Mouse (Mus musculus) yolk sac, embryonic 10.5 days (tissue): ENCODE measurements around the gene Scfd2.
A peak's percentile ranks its signal among the peaks of the same experiment; 100 is the strongest.

Experiments used
- DNase-seq: peaks from one replicate; pipeline ENCODE4 v3.0.0-alpha.2; 2017; ENCODE audit warnings: low spot score

The Scfd2 gene

DNA sequence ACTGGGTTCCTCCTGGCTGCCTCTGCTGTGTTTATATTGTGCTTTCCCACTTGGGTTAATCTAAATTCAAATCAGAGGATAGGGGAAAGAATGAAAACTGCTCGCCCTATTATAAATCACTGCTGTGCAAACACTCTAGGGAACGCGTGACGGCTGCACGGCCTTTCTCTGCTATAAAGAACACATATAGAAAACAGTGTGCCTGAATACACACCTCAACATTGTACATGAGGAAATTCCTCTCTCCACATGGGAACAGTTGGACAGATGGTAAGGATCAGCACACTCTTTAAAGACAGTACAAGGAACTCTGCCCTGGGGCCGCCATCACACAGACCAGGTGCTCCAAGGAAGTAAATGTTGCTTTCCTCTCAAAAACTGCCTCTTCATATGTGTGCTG, 166.2 kb downstream of the Scfd2 start:
- no peak for DNase-seq

DNA sequence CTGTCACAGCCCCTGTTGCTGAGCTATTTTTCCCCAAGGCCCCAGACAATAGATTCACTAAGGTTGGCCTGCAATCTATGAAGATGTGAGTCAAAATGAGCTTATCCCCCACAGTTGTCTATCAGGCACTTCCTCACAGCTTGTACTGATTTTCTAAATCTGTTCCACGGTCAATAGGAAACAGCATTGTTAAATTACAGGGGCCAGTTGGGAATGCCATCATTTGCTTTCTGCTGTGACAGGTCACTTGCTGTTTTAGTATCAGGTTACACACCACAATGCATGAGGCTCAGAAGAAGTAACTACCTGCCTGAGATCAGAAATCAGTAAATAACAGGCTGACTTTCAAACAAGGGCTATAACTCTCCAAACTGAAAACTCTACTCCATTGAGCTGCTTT, 168.3 kb downstream of the Scfd2 start:
- DNase-seq, result no peak

DNA sequence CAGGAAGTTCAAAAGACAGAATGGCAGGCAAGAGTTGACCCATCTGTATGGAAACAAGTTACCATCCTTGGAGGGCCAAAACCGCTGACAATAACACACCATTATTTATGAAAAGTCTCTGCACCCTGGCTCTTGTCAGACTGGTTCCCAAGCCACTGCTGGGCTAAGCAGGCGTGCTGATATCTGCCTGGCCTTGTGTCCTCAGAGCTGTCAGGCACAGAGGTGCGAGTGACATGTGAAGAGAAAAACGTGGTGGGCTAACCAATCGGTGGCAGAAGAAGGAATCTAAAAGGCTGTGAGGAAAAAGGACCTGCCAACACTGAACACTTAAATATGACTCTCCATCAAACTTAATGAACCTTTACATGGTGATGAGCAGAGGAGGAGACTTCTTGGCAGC, 170.0 kb downstream of the Scfd2 start:
- no peak for DNase-seq

DNA sequence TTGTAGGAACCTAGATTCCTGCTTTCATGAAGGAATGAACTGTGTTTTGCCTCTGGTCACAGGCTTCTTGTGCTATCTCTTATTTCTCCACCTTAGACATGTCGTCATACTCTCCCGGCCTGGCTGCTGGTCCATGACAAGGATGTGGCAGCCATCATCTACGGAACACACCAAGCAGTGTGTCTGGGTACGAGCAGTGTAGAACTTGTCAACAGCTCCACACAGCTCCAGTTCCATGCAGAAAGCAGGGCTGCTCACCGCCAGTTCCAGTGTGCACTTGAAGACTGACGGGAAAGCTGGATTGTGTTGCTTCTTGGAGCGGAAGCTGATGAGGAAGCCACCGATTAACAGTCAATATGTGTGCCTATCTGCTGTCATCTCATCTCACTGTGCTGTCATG, 173.5 kb downstream of the Scfd2 start:
- no peak for DNase-seq

DNA sequence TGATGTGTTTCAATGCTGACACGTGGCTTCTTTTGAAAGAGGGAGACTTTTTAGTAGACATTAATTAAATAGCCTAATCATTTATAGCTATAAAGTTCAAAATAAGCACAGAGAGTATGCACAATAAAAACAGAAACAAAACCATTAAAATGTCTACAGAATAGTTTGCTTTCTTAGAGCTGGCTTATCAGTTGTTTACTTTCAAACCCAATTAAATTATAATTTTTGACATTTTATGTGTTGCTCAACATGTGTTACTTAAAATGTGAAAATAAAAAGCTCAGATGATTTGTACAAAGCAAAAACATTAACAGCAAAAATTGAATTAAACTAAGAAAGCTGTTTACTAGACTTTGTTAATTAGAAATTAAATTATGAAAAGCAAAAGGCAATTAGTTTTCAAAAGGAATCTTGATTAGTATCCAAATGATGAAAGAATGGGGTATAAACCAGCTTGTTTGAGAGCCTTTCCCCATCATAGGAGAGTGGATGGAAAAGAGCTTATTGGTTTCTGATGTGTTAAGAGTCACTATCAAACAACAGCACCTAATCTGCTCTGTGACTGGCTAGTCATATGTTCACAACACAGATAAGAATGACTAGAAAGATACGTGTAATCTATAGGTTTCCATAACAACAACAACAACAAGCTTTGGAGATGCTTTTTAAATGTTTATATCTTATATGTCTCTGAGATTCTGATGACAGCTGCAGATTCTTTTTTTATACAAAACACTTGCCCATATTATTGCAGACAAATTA, 176.0 kb downstream of the Scfd2 start:
- DNase-seq, result no peak

DNA sequence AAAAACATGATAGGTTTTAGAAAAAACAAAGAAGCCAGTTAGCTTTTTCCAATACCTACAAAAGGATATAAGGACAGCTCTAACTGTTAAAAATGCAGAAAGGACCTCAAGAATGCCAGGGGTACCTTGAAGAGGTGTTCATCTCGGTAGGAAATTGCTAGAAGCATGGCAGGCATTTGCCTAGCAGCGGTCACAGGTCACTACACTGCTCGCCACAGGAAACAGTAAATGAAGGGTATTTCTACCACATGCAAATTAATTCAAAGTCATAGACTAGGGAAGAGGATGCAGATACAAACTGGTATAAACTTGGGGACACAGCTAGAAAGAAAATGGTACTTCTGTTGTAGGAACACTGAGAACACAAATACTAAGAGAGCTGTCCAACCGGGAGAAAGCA, 180.7 kb downstream of the Scfd2 start:
- no peak for DNase-seq

DNA sequence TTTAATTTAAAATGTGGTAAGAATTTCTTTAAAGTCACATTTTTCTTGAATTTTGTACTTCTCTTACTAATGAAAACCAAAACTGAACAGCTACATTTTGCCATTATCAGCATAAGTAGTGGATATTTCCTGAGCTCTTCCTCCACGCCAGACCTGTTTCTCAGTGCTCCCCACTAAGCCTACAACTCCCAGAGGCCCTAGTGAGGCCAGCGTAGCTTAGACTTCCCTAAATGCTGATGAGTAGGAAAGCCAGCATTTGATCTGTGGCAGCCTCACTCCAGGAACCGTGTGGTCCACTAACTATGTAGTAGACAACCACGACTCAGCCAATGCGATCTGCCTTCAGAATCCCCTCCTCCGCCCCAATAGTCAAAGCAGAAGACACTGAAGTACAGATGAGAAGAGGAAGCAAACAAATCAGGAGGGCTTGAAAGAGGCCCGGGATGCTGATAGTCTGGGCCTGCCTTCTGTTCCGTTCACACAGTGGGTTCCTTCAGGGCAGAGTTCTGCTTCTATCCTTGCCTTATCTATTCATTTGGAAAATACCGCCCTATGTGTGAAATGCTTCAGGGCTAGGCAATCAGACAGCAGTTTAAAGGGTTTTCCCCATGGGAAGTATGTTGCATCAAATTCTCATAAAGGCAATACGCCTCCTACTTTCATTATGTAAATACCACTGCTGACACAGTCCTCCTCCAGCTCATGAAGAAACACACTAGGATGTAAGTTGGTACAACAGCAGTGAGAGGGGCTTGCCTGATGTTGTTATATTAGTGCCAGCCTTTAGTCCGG, 183.3 kb downstream of the Scfd2 start:
- DNase-seq, result no peak

DNA sequence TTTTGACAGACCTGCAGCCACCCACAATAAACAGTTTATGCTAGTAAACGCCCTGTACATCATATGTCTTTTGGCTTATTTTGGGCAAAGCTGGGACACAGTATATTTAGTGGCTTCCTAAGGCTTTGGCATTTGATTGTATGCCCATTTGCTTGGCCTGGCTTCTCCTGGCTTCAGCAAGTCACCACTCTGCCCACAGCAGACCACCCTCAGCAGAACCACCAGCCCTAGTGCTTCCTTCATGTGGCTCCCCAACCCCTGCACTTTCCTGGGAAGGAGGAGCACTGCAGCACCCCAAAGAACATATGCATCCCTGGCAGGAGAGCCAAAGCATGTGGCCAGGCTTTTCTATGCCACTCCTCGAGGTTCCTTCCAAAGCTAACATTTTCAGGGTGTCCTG, 188.5 kb downstream of the Scfd2 start:
- DNase-seq, result no peak

DNA sequence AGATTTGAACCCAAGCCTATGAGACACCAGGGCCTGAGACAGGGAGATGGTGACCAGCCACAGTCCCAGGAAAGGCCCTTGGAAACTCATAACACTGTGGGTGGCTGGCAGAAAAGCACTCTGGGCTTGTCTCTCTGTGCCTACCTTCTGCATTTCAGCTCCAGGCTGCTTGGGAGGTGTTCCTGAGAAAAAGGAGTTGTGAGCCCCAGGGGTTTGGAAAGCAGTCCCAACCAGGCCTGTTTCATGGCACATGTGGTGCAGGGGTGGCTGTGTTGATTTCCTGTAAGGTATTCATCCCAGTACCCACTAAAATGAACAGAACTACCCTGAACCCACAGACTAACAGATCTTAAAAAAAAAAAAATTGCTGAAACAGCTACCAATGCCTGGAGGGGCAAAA, 189.0 kb downstream of the Scfd2 start:
- DNase-seq, result no peak

DNA sequence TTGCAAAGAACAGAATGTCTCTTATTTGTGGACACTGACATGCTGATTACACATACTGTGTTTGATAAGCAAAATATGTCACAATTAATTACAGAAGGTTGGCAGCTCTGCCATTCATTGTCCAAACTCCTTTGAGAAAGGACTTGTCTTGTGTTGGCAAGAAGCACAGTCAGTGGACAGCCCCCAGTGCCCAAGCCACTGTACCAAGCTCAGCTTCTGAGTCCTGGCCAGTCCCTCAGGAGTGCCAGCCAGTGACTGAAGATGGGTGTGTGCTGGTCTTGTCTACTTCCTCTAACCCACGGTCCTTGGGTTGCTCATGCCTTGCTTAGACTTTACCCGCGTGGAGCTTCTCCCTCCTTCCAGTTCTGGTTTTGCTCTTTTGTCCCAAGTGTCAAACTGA, 194.1 kb downstream of the Scfd2 start:
- DNase-seq, result no peak

DNA sequence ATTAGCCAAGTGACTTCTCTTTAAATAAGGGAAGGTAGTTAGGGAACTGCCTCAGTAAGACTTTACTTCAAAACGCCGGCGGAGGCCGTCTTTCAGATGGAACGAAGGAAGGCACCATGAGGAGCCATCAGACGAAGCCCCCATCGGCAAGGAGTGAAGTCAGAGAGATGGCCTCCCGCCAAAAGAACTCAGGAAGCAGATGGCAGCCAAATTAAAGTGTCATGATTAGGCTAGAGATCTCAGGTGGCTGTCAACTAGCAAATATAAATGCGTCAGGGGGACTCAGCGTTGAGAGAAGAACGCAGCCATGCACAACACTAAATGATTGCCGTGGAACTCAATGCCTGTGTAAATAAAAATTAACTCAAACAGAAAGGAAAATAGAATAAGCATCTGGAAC, 194.8 kb downstream of the Scfd2 start:
- DNase-seq, result no peak

DNA sequence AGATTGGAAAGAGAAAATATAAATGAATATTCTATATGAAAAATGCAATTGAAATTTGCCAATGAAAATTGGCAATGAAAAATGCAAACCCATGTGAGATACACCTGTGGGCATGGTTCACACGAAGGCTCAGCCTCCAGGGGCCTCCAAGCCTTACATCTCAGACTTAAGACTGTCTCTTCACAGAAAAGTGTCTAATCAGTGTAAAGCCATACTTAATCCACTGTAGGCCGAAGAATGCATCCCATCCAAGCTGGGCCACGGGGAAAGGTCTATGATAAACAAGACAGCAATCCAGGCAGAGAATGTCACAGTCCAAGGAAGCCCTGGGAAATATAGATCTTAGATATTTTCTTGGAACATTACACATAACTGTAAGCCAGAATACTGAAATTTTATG, 198.3 kb downstream of the Scfd2 start:
- no peak for DNase-seq

DNA sequence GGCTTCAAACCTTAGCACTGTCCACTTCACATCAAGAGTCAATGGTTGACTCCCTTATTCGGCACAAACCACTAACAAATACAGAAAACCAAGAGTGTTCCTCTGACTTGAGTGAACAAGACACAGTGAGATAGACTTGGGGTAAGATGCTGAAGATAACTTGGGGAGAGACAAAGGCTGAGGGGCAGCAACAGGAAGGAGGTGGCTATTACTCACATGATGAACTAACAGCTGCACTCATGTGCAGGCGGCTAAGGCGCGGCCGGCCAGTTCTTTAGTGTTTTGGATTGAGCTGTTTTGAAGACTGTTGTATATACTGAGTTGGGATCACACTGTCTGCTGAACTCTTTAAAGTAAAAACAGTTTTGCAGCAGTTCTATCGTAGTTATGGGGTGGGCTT, 205.3 kb downstream of the Scfd2 start:
- DNase-seq, result no peak

DNA sequence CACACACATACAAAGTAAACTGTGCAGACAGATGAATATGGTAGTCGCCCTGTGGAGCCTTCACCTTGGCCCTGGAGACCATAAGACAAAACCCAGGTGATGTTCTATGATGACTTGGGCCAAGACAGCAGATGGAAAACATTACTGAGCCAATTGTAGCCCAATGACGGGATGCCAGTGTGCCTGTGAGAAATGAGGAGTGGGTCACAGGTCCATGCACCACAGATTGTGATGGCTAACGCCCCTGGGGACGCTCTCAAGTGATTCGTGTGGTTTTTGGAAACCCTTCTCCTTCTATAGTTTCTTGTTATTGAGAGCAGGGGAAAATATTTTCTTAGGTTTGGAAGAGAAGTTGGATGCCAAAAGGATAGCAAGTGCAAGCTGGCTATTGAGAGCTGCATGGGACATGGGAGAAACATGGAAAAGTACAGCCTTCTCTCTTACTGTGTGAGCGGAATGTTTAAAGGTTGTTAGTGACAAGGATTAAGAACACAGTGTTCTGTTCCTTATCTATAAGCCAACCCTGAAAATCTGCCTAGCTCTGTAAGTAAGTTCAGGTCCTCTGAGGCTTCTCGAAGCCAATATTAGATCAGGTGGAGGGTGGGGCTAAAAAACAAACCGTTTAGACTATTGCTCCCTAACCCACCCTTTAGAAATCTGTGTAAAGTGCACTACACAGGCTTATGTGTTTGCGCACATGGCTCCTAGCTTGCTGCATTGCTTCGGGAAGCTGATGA, 210.4 kb downstream of the Scfd2 start:
- no peak for DNase-seq

DNA sequence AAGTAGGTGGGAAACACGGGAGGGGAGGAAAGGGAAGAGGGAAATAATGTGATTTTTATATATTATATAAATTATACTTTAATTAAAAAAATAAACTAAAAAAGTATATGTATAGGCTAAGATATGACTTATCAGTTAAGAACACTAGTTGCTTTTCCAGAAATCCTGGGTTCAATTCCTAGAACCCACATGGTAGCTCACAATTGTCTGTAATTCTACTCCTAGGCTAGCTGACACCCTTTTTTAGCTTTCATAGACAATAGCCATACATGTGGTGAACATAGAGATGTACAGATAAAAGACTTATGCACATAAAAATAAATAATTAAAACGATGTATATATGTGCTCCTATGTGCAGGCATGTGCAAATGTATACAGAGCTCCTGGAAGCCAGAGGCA, 212.0 kb downstream of the Scfd2 start:
- no peak for DNase-seq

DNA sequence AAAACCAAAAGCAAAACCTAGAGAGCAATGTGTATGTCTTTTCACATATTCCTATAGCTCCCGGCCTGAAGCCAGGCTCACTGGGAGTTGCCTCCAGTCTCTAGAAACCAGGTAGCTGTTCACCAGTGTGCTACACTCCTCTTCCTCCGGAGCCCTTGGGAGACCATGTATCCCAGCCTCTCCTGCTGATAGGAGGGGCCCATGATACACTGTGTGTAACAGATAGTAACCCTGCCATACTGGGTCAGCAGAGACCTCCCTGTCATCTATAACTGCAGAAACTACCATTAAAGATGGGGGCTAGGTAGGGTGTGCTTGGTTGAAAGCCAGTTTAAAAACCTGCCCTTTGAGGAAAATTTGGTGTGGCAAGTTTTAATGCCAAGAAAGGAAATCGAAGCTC, 214.4 kb downstream of the Scfd2 start:
- DNase-seq, result no peak

DNA sequence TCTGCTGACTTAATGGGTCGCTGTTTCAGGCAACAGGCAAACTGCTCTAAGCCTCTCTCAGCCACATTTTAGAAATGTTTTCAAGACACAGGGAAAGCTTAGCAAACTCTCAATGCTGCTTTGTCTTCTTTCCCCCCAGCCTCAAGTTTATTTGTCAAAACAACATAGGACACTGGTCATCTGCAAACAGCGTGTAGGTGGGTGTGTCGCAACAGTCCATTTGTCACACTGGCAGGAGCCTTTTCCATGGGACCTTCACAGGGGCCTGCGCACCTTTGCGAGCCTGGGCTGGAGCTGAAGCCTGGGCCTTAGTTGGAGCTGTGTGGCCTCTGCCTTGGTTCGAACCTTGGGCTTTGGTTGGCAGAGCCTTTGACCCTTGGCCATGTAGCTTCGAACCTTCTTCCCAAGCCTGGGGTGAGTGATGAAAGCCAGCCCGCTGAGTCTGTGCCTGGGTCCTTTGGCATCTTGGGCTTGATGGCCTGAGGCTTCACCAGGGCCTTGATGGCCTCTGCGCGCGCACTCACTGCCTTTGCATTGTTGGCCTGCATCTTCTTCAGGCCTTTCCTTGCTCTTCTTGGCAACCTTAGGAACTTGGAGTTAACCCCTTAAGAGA, 215.1 kb downstream of the Scfd2 start:
- no peak for DNase-seq

DNA sequence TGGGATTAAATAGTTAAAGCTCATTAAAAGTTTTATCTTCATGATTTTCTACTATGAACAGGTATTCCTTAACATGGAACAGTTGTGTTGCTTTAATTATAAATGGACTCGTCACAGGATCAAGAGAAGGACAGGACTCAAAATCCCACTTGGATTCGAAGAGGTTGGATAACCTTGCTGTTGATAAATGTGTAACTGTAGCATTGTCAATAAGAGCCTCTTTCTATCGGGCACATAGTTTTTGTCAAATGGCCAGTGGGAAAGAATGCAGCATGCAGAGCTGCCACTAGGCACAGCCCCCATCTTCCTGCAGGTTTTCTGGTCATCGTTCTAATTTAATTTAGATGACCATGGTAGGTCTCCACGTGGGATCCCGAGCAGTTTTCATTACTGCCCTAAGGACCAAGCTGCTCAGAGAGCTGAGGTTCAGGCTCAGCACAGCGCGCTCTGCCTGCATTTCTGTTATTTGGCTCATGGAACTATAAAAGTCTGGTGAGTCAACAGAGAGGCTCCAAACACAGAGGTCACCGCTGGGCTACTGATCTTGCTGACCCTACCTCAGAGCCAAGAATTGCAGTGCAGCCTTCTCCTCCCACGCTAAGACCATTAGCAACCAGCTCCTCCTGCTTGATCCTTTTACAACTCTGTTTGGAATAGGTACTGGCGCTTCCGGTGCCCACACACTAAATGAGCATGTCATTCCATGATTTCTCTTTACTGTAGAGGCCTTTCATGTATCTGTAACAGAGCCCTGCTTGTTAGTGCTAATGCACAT, 215.9 kb downstream of the Scfd2 start:
- DNase-seq, result peak; percentile 56

DNA sequence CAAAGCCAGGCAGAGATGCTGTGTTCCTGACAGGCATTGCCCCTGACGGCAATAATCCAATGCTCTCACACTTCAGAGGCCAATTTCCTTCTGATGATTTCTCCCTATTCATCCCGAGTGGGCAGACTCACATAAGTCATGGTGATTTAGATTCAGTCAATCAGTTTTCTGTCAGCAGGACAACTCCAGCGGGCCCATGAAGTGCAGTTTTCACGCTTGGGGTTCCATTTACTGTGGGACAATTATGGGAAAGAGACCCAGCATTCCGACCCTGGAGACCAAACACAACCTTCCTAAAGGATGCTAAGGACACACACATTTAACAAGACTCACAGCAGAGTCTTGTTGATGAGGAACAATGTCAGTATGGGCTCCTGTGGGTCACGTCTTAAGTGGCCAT, 217.1 kb downstream of the Scfd2 start:
- DNase-seq, result no peak

DNA sequence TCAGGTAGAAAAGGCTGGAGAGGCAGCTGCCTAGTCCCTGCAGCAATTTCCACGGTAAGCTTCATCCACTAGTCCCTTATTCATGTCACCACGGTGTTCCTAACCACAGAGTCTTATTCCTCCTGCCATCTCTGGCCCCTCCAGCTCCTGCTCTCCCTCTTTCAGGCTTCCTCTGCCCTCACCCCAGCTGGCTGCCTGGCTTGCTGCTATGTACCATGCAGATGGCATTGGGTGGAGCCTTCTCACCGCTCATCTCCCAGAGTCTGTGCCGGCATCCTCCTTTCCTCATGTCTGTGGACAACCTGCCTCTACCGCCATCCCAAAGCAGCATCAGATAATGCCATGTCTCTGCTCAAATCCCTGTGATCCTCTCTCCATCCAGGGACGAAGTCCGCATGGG, 218.0 kb downstream of the Scfd2 start:
- no peak for DNase-seq

DNA sequence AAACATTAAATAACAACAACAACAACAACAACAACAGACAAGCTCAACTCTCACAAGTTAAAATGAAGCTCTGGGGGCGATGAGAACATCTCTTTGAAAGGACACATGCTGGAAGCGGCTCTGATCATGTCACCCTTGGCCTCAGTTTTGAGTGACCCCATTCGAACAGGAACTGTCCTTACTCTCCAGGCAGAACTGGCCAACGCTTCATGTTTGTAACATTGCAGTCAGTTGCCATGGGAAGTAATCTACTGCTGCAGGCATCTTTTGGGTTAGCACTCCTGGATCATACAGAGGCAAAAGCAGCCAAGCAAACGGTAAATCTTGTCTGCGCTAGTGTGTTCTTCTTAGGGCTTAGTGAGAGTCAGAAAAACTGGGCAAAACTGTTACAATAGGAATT, 219.7 kb downstream of the Scfd2 start:
- no peak for DNase-seq
